Mouse (Mus musculus) lung, adult 2 months (tissue): ENCODE data around the gene Zdhhc3. TPM values are rescaled to one million over a fixed set of nuclear protein-coding genes. Genes with fewer than 3 reads are reported as not detected.

ENCODE experiments used
- DNase-seq: peaks from one replicate; pipeline ENCODE4 v3.0.0; 2022
- H3K4me1 ChIP-seq: fragments of 200-500 bp; 2 replicates; pipeline ENCODE4 v1.6.1; 2011; ENCODE audit warnings: low read length; ENCODE audit not compliant: control insufficient read depth, insufficient read depth
- H3K4me3 ChIP-seq: fragments of 200-500 bp; replicated peaks from 2 replicates; pipeline ENCODE3; 2011; ENCODE audit warnings: low read depth, mild to moderate bottlenecking, control low read depth, low read length; ENCODE audit errors: extremely low read depth
- CTCF ChIP-seq: fragments of 200-500 bp; IDR thresholded peaks from 2 replicates; pipeline ENCODE4 v1.5.1; 2011; ENCODE audit warnings: mild to moderate bottlenecking, low read length, control low read depth; ENCODE audit not compliant: insufficient read depth
- POLR2A ChIP-seq: fragments of 200-500 bp; IDR thresholded peaks from 2 replicates; pipeline ENCODE4 v1.6.1; 2011; ENCODE audit warnings: low read depth, mild to moderate bottlenecking, control low read depth, low read length, borderline replicate concordance; ENCODE audit errors: extremely low read depth
- WGBS: fragments of 180-500 bp; shearing (Covaris S2); methylation state at CpG from one replicate; pipeline ENCODE4 v1.1.7; 2018; 5-methylcytosine and 5-hydroxymethylcytosine counted together
- polyA plus RNA-seq: library from polyadenylated mRNA; depleted of rRNA; stranded (reverse); fragments of >200 nt; gene quantifications from 2 replicates; pipeline ENCODE4 v1.2.3, GENCODE M21; 2012; rRNA removed

Gene Zdhhc3
- polyA plus RNA-seq, 1 experiment: 253 TPM

DNA sequence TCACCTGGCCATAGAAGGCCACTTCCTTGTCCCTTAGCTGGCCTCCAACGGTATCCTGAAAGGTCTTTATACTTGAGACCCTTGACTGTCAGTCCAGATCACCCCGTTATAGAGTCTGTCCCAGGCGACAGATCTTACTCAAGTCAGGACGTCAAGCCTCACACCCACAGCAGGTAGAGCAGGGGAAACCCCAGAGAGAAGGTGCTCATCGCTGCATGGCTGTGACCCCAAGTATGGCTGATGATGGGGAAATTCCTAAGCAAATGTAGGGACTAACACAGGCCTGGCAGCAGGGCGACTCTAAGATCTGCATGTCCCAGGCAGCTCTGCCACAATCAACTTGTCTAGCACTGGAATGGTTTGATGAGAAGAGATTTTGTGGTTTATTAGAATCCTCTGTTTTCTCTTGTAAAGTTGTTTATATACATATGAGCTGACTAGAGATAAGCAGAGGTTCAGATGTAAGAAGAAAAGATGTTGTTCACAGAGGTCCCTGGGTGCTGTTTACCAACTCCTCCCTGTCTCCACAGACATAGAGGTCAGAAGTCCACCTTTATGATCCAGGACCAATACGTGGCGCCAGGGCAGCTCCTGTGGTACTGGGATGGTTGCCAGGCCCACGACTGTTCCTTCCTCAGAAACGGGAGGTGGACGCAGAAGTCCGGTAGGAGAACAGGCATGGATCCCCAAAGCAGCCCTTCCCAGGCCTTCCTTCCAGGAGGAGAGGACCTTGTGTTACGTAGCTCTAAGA, 81.3 kb downstream of the Zdhhc3 start:
- 71% methylated on average over 13 of the region's 13 CpGs for WGBS
- DNase-seq: no peak

DNA sequence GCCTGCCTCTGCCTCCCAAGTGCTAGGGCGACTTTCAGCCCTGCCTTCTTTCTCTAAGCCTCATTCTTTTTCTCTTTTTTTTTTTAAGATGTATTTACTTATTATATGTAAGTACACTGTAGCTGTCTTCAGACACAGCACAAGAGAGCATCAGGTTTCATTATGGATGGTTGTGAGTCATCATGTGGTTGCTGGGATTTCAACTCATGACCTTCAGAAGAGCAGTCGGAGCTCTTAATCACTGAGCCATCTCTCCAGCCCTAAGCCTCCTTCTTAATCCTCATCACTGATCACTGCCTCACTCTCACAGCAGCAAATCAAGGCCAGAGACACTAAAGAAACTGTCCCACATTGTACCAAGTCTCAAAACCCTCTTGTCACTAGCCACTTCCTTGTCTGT, 88.8 kb downstream of the Zdhhc3 start:
- DNase-seq: no peak
- 78% methylated on average over 2 of the region's 2 CpGs for WGBS
- H3K4me3 ChIP-seq: no peak overlapping the region
- no peak for TF ChIP-seq CTCF
- no peak for TF ChIP-seq POLR2A
- no peaks in the 10 kb centered on the region for H3K4me1 ChIP-seq

More for the DNA sequence above, 81.3 kb downstream of the Zdhhc3 start:
- H3K4me3 ChIP-seq: no peak overlapping the region
- no peaks in the 10 kb centered on the region for H3K4me1 ChIP-seq
- TF ChIP-seq POLR2A: no peak
- no peak for TF ChIP-seq CTCF

DNA sequence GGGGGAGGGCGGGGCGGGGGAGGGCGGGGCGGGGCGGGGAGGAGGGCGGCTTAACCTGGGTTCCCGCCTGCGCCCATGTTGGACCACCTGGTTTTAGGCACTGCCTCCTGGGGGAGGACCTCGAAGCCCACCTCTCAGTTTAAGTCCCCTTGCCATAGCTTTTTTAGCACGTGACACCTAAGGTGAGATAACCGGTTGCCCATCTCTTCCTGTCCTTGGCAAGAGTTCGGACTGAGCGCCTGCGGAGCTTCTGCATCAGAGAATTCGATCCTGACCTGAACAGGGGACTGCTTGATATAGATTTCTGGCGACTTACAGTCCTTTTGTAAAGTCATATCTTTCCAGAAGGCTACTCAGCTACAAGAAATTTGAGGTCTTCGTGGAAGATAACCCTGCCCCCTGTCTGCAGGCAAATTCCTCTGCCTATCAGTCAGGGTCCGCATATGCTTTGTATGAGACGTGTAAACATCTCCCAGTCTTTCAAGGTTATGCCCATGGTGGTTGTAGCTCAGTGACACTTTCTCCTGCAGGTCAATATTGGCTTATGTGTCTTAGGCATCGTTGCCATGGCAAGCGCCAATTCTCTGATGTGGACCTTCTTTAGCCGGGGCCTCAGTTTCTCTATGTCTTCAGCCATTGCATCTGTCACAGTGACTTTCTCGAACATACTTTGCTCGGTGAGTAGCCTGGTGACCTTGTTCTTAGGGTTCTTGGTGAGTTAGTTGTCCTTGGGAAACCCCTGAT, 91.2 kb downstream of the Zdhhc3 start:
- 31% methylated on average over 18 of the region's 24 CpGs for WGBS
- Histone ChIP-seq H3K4me1 (no peaks in the 10 kb centered on the region), H3K4me3 (peak overlapping the region; percentile 52)
- DNase-seq: peak; percentile 53
- TF ChIP-seq CTCF: no peak
- no peak for TF ChIP-seq POLR2A

DNA sequence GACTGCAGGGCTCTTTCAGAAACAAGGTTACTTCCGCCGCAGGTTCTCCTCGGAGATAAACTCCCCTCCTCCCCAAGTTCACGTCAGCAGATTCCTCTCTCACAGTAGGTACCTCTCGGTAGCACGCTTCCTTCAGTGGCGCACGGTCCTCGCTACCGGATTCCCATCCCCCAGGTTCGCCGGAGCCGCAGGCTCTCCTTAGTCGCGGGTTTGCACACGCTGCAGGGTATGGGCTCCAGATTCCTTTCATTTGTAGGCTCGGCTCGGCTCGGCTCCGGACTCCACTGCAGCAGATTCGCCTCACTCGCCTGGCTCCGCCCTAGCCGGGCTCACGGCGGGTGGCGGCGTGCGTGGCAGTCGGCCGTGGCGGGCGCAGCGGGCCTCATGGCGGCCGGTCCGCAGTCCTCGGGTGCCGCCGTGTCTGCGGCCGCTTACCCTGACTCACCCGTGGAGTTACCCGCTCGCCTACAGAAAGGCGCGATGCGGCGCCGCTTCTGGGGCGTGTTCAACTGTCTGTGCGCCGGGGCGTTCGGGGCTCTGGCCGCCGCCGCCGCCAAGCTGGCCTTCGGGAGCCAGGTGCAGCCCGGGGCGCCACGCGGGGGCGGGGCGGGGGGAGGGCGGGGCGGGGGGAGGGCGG, 91.9 kb downstream of the Zdhhc3 start, which contains the start of gene Tmem42:
Gene Tmem42 (plus strand): TSS at position 332 of the 637 bp plus-strand sequence.
- peak within 1 kb of the TSS; percentile 68 for H3K4me3 ChIP-seq
- TF ChIP-seq CTCF (no peak), POLR2A (0 out of 2 replicates have a peak, but pooled peaks have one; percentile 23)
- peak; percentile 83 for DNase-seq
- under 1% methylated on average over 51 of the region's 69 CpGs for WGBS
- H3K4me1 ChIP-seq: no peaks in the 10 kb centered on the region

Other genes starting within 250 kb of the Zdhhc3 start
- 23.1 and 36.9 TPM in 2 replicates for gene Zfp445, start 247.2 kb downstream of the Zdhhc3 start, polyA plus RNA-seq
- gene Zkscan7, start 227.5 kb downstream of the Zdhhc3 start, polyA plus RNA-seq: 2.3 and 4.0 TPM in 2 replicates
- gene Zfp105, start 190.1 kb downstream of the Zdhhc3 start, polyA plus RNA-seq: 1.1 and 1.7 TPM in 2 replicates
- gene 1110059G10Rik, start 162.2 kb downstream of the Zdhhc3 start, polyA plus RNA-seq: 1.3 and 2.4 TPM in 2 replicates
- 0.81 and 0.92 TPM in 2 replicates for gene Kif15, start 162.2 kb downstream of the Zdhhc3 start, polyA plus RNA-seq
- gene Tmem42, start 91.9 kb downstream of the Zdhhc3 start, polyA plus RNA-seq: 28.4 and 30.1 TPM in 2 replicates
- 0.24 and 0.28 TPM in 2 replicates for gene Tgm4, start 78.5 kb downstream of the Zdhhc3 start, polyA plus RNA-seq
- gene Exosc7, start within 50 bp of the Zdhhc3 start, polyA plus RNA-seq: 57.4 and 80.6 TPM in 2 replicates
- 151 and 180 TPM in 2 replicates for gene Clec3b, start 37.7 kb upstream of the Zdhhc3 start, polyA plus RNA-seq
- gene Cdcp1, start 102.8 kb upstream of the Zdhhc3 start, polyA plus RNA-seq: 10.8 and 14.2 TPM in 2 replicates
- 7.3 and 14.5 TPM in 2 replicates for gene Tmem158, start 147.6 kb upstream of the Zdhhc3 start, polyA plus RNA-seq